Comparison of ENCODE assay signal across 22 mouse cellular contexts in genomic region chr15:90704314-90704713, GRCm38 (mm10). TPM values are rescaled to one million over a fixed set of nuclear protein-coding genes. Genes with fewer than 3 reads are reported as not detected.
DNase-seq lines count a peak whose midpoint lies in the region; ATAC-seq and TF ChIP-seq lines count a peak whose summit lies in the region.
"Had no signal": no experiment of that assay in that cellular context is flagged by ENCODE, and none has a peak within 500 bp of the region (broad histone marks: within the 10 kb centered on the region; RNA-seq: fewer than 3 reads in every experiment).

No protein-coding gene starts in this region.

- no peaks in the 10 kb centered on the region for H3K27me3 ChIP-seq in embryonic facial prominence, embryonic 14.5 days (replicated peaks; ENCODE audit: control insufficient read depth, insufficient read depth, low read length)
- no peaks in the 10 kb centered on the region for H3K27me3 ChIP-seq in embryonic facial prominence, embryonic 10.5 days (replicated peaks; ENCODE audit: low read depth, poor library complexity, severe bottlenecking)
- no peaks in the 10 kb centered on the region for H3K27me3 ChIP-seq in lung, embryonic 15.5 days
- H3K27me3 ChIP-seq in thymus, adult 2 months (ENCODE audit: control insufficient read depth, insufficient read depth, low read length) = no peaks in the 10 kb centered on the region
- H3K27me3 ChIP-seq: embryonic facial prominence, embryonic 15.5 days; forebrain, embryonic 15.5 days; hindbrain, embryonic 12.5 days; hindbrain, embryonic 15.5 days had no signal

- no peak overlapping the region for H3K4me3 ChIP-seq in embryonic facial prominence, embryonic 14.5 days (ENCODE audit: low read depth, low read length)
- H3K4me3 ChIP-seq in embryonic facial prominence, embryonic 10.5 days = no peak overlapping the region
- H3K4me3 ChIP-seq in lung, embryonic 15.5 days = no peak overlapping the region
- no peak overlapping the region for H3K4me3 ChIP-seq in lung, adult 2 months (replicated peaks; ENCODE audit: extremely low read depth, low read depth, low read length)
- no peak overlapping the region for H3K4me3 ChIP-seq in thymus, adult 2 months (ENCODE audit: control insufficient read depth, insufficient read depth, low read length)
- H3K4me3 ChIP-seq: embryonic facial prominence, embryonic 15.5 days; forebrain, embryonic 15.5 days; hindbrain, embryonic 12.5 days; hindbrain, embryonic 15.5 days had no signal

- 50% methylated on average over 5 of the region's 5 CpGs for WGBS in embryonic facial prominence, embryonic 14.5 days
- WGBS in embryonic facial prominence, embryonic 10.5 days = 68% methylated on average over 5 of the region's 5 CpGs
- WGBS in lung, embryonic 15.5 days = 45% methylated on average over 5 of the region's 5 CpGs
- 56% methylated on average over 5 of the region's 5 CpGs for WGBS in lung, adult 2 months
- 62% methylated on average over 5 of the region's 5 CpGs for whole genome bisulfite sequencing in thymus, adult 2 months

- no peaks in the 10 kb centered on the region for H3K4me1 ChIP-seq in embryonic facial prominence, embryonic 14.5 days (ENCODE audit: control insufficient read depth, insufficient read depth, low read length)
- H3K4me1 ChIP-seq in embryonic facial prominence, embryonic 10.5 days = no peaks in the 10 kb centered on the region; the same call in 1 of the 2 replicates
- no peaks in the 10 kb centered on the region for H3K4me1 ChIP-seq in lung, embryonic 15.5 days
- H3K4me1 ChIP-seq in lung, adult 2 months (ENCODE audit: control insufficient read depth, insufficient read depth, low read length) = no peaks in the 10 kb centered on the region
- no peaks in the 10 kb centered on the region for H3K4me1 ChIP-seq in thymus, adult 2 months (replicated peaks; ENCODE audit: control insufficient read depth, insufficient read depth, low read length)
- H3K4me1 ChIP-seq: embryonic facial prominence, embryonic 15.5 days had no signal

- no peak overlapping the region for H3K9ac ChIP-seq in embryonic facial prominence, embryonic 14.5 days (ENCODE audit: low read depth, low read length)
- H3K9ac ChIP-seq in lung, embryonic 15.5 days = no peak overlapping the region
- H3K9ac ChIP-seq: embryonic facial prominence, embryonic 15.5 days; forebrain, embryonic 15.5 days; hindbrain, embryonic 12.5 days; hindbrain, embryonic 15.5 days had no signal

- H3K27ac ChIP-seq in embryonic facial prominence, embryonic 14.5 days (replicated peaks; ENCODE audit: low read depth, low read length) = no peak overlapping the region
- no peak overlapping the region for H3K27ac ChIP-seq in embryonic facial prominence, embryonic 10.5 days (replicated peaks)
- H3K27ac ChIP-seq in lung, embryonic 15.5 days = peak overlapping the region; percentile 22; the same call in 1 of the 2 replicates
- no peak overlapping the region for H3K27ac ChIP-seq in thymus, adult 2 months (ENCODE audit: control insufficient read depth, insufficient read depth, low read length)
- H3K27ac ChIP-seq: embryonic facial prominence, embryonic 15.5 days; forebrain, embryonic 15.5 days; hindbrain, embryonic 12.5 days; hindbrain, embryonic 15.5 days had no signal

- peak; percentile 9; the same call in 1 of the 2 replicates for ATAC-seq in embryonic facial prominence, embryonic 14.5 days (ENCODE audit: low read depth)
- peak; percentile 35; the same call in 1 of the 2 replicates for ATAC-seq in lung, embryonic 15.5 days (ENCODE audit: borderline replicate concordance, extremely low read depth, low FRiP score, low TSS enrichment)
- ATAC-seq: forebrain, embryonic 15.5 days had no signal

- no peaks in the 10 kb centered on the region for H3K36me3 ChIP-seq in embryonic facial prominence, embryonic 14.5 days (ENCODE audit: control insufficient read depth, insufficient read depth, low read length)
- no peaks in the 10 kb centered on the region for H3K36me3 ChIP-seq in embryonic facial prominence, embryonic 10.5 days (replicated peaks)
- no peaks in the 10 kb centered on the region for H3K36me3 ChIP-seq in lung, embryonic 15.5 days
- no peaks in the 10 kb centered on the region for H3K36me3 ChIP-seq in thymus, adult 2 months (ENCODE audit: control insufficient read depth, insufficient read depth, low read length)
- H3K36me3 ChIP-seq: embryonic facial prominence, embryonic 15.5 days; forebrain, embryonic 15.5 days; G1E; hindbrain, embryonic 12.5 days; hindbrain, embryonic 15.5 days had no signal

- TF ChIP-seq POLR2A in lung, adult 2 months (IDR thresholded peaks at IDR 0.05; ENCODE audit: borderline replicate concordance, extremely low read depth, low read depth, low read length) = no peak
- no peak for TF ChIP-seq POLR2A in thymus, adult 2 months (IDR thresholded peaks at IDR 0.05; ENCODE audit: control insufficient read depth, extremely low read depth, insufficient read depth, low read length, poor library complexity)

- peak; percentile 10 for DNase-seq in embryonic facial prominence, embryonic 14.5 days (ENCODE audit: low spot score)
- no peak for DNase-seq in embryonic facial prominence, embryonic 10.5 days (ENCODE audit: low spot score)
- DNase-seq in lung, adult 2 months = no peak
- peak; percentile 11 for DNase-seq in thymus, adult 2 months
- no peak for DNase-seq in thymus, postnatal 0 days (ENCODE audit: low spot score)
- peak; percentile 7 to 9 for DNase-seq in thymus, postnatal 36 days
- DNase-seq in spleen, postnatal 4 days (ENCODE audit: low spot score in 2 of 2) = no peak
- DNase-seq: adrenal gland, adult 2 months; adrenal gland, postnatal 14 days; cerebellum, adult 11 months; cerebellum, adult 2 months; cerebellum, adult 9-11 months; cerebellum, postnatal 36 days; gastrocnemius, postnatal 10 days; gastrocnemius, postnatal 36 days had no signal

- H3K4me2 ChIP-seq in embryonic facial prominence, embryonic 14.5 days (ENCODE audit: low read depth, low read length) = no peak overlapping the region
- H3K4me2 ChIP-seq in lung, embryonic 15.5 days = no peak overlapping the region; the same call in 1 of the 2 replicates
- H3K4me2 ChIP-seq: embryonic facial prominence, embryonic 15.5 days; forebrain, embryonic 15.5 days; heart, embryonic 11.5 days; hindbrain, embryonic 12.5 days; hindbrain, embryonic 15.5 days had no signal

- no peaks in the 10 kb centered on the region for H3K9me3 ChIP-seq in embryonic facial prominence, embryonic 14.5 days (ENCODE audit: control insufficient read depth, low read length)
- no peaks in the 10 kb centered on the region for H3K9me3 ChIP-seq in embryonic facial prominence, embryonic 10.5 days
- H3K9me3 ChIP-seq in lung, embryonic 15.5 days = no peaks in the 10 kb centered on the region
- H3K9me3 ChIP-seq: embryonic facial prominence, embryonic 15.5 days; forebrain, embryonic 15.5 days; hindbrain, embryonic 12.5 days; hindbrain, embryonic 15.5 days had no signal

- no peak for TF ChIP-seq CTCF in lung, adult 2 months (IDR thresholded peaks at IDR 0.05; ENCODE audit: insufficient read depth, low read length)
- TF ChIP-seq CTCF in thymus, adult 2 months (IDR thresholded peaks at IDR 0.05; ENCODE audit: borderline replicate concordance, control insufficient read depth, extremely low read depth, insufficient read depth, low read length, poor library complexity) = no peak

RNA-seq across cellular contexts. Expression of gene Cpne8, which starts 25.1 kb away (rescaled TPM):
- 19.5 and 19.9 TPM in 2 replicates for polyA plus RNA-seq in embryonic facial prominence, embryonic 14.5 days (2014; fragmentation: Nextera tagmentation; extraction: Ambion mirVana)
- 3.0 and 4.0 TPM in 2 replicates for polyA plus RNA-seq in embryonic facial prominence, embryonic 10.5 days (2016; fragmentation: Nextera tagmentation; extraction: Ambion mirVana)
- 17.2 and 17.3 TPM in 2 replicates for polyA plus RNA-seq in lung, embryonic 15.5 days (2015; fragmentation: Nextera tagmentation; extraction: Ambion mirVana)
- polyA plus RNA-seq in lung, adult 2 months (2012; rRNA removed) = 17.6 and 20.5 TPM in 2 replicates
- polyA plus RNA-seq in thymus, adult 2 months (2012; rRNA removed) = 4.7 and 6.4 TPM in 2 replicates
- polyA plus RNA-seq in thymus, postnatal 0 days (2015; fragmentation: Nextera tagmentation; extraction: Ambion mirVana) = 7.2 and 7.7 TPM in 2 replicates
- polyA plus RNA-seq: G1E had no signal

Comparison
In these comparisons a context has a peak if more than half of its experiments do, and no peak if none do; other contexts are left out.
1. DNase-seq: peak in embryonic facial prominence, embryonic 14.5 days (single experiment), thymus, adult 2 months (single experiment) and thymus, postnatal 36 days (2 of 2); none in embryonic facial prominence, embryonic 10.5 days (single experiment), lung, adult 2 months (single experiment), thymus, postnatal 0 days (single experiment) and spleen, postnatal 4 days (0 of 2).